Mouse (Mus musculus) megakaryocyte, embryonic 14.5 days (primary cell): ENCODE results near the gene Gm8300. TPM values are rescaled to one million over a fixed set of nuclear protein-coding genes. Genes with fewer than 3 reads are reported as not detected.
"Not testable (repeated sequence)": the region's sequence is repeated elsewhere in the genome, so short reads cannot be mapped to it uniquely, and the experiment has no call there.

ENCODE experiments used
- H3K27me3 ChIP-seq: replicated peaks from 2 replicates; pipeline ENCODE3; 2012; ENCODE audit warnings: inconsistent platforms
- H3K36me3 ChIP-seq: replicated peaks from 2 replicates; pipeline ENCODE3; 2012; ENCODE audit warnings: low read length, inconsistent platforms, mixed read lengths
- H3K4me1 ChIP-seq: 2 replicates; pipeline ENCODE4 v1.6.1; 2012; ENCODE audit warnings: inconsistent platforms
- H3K4me3 ChIP-seq: replicated peaks from 2 replicates; pipeline ENCODE3; 2012; ENCODE audit warnings: moderate library complexity, mild to moderate bottlenecking, inconsistent platforms
- H3K9me3 ChIP-seq: 2 replicates; pipeline ENCODE4 v1.6.1; 2012; ENCODE audit warnings: inconsistent platforms
- FLI1 ChIP-seq: IDR thresholded peaks from 2 replicates; pipeline ENCODE4 v1.6.1; 2012; ENCODE audit warnings: low read length, inconsistent platforms, mixed read lengths
- GATA1 ChIP-seq: IDR thresholded peaks from 3 replicates; pipeline ENCODE4 v1.6.1; 2012; ENCODE audit warnings: mixed read lengths, low read length, inconsistent platforms, borderline replicate concordance
- polyA plus RNA-seq: library from polyadenylated mRNA; stranded (reverse); fragments of >175 nt; gene quantifications from 2 replicates; pipeline ENCODE4 v1.2.3, GENCODE M21; 2012; ENCODE audit warnings: low replicate concordance; ENCODE audit not compliant: insufficient read depth

Gm8300 gene
- not detected in 2 replicates for polyA plus RNA-seq

- H3K36me3 ChIP-seq, H3K27me3 ChIP-seq, H3K4me1 ChIP-seq, H3K4me3 ChIP-seq, H3K9me3 ChIP-seq: not testable (repeated sequence)
These were observed at the start of gene Gm8300 for GRCm38 (mm10) chr12:87514016-87514415. Gene Gm8300, plus strand, starts transcription at chr12:87514316.

GRCm38 (mm10) chr12:87464678-87465297 lies 49.3 kb upstream of the Gm8300 start:
- peaks cover 93% of the 10 kb centered on the region for H3K36me3 ChIP-seq
- H3K9me3 ChIP-seq: no peaks in the 10 kb centered on the region
- H3K4me3 ChIP-seq: no peak overlapping the region
- no peaks in the 10 kb centered on the region for H3K27me3 ChIP-seq
- peaks cover 9% of the 10 kb centered on the region for H3K4me1 ChIP-seq
- no peak for TF ChIP-seq GATA1
- TF ChIP-seq FLI1: no peak

GRCm38 (mm10) chr12:87470263-87471136 lies 43.6 kb upstream of the Gm8300 start:
- Histone ChIP-seq H3K9me3 (no peaks in the 10 kb centered on the region), H3K36me3 (peaks cover 40% of the 10 kb centered on the region), H3K27me3 (peaks cover 2% of the 10 kb centered on the region), H3K4me1 (peaks cover 21% of the 10 kb centered on the region), H3K4me3 (peak overlapping the region; percentile 97)
- TF ChIP-seq GATA1 (peak; percentile 77; the same call in 1 of the 3 replicates), FLI1 (no peak)

- peaks cover 31% of the 10 kb centered on the region for H3K36me3 ChIP-seq
- H3K4me1 ChIP-seq: peaks cover 24% of the 10 kb centered on the region
- TF ChIP-seq FLI1 (no peak), GATA1 (no peak)
- H3K27me3 ChIP-seq: peaks cover 2% of the 10 kb centered on the region
- no peaks in the 10 kb centered on the region for H3K9me3 ChIP-seq
- peak overlapping the region; percentile 97 for H3K4me3 ChIP-seq
These were observed 42.6 kb upstream of the Gm8300 start for GRCm38 (mm10) chr12:87471421-87471963.

GRCm38 (mm10) chr12:87471964-87472786 lies 41.9 kb upstream of the Gm8300 start, which contains the start of gene Snw1:
Gene Snw1, minus strand, starts transcription at chr12:87472274.
- peaks cover 21% of the 10 kb centered on the region for H3K4me1 ChIP-seq

GRCm38 (mm10) chr12:87474756-87475155 lies 39.4 kb upstream of the Gm8300 start:
- H3K9me3 ChIP-seq: no peaks in the 10 kb centered on the region
- peaks cover 3% of the 10 kb centered on the region for H3K36me3 ChIP-seq
- peaks cover 18% of the 10 kb centered on the region for H3K4me1 ChIP-seq
- H3K27me3 ChIP-seq: peaks cover 2% of the 10 kb centered on the region
- TF ChIP-seq FLI1: no peak
- no peak for TF ChIP-seq GATA1
- no peak overlapping the region for H3K4me3 ChIP-seq

More at GRCm38 (mm10) chr12:87471964-87472786, 41.9 kb upstream of the Gm8300 start, which contains the start of gene Snw1:
- Histone ChIP-seq H3K4me3 (peak within 1 kb of the TSS; percentile 97), H3K27me3 (peaks cover 2% of the 10 kb centered on the region), H3K36me3 (peaks cover 24% of the 10 kb centered on the region), H3K9me3 (no peaks in the 10 kb centered on the region)
- TF ChIP-seq GATA1: 0 out of 3 replicates have a peak, but pooled peaks have one; percentile 27
- TF ChIP-seq FLI1: no peak

- not testable (repeated sequence) for H3K27me3 ChIP-seq, H3K9me3 ChIP-seq, H3K4me3 ChIP-seq, H3K36me3 ChIP-seq, H3K4me1 ChIP-seq
These were observed 31.6 kb upstream of the Gm8300 start for GRCm38 (mm10) chr12:87482482-87482881.

GRCm38 (mm10) chr12:87488683-87489082 lies 25.4 kb upstream of the Gm8300 start:
- not testable (repeated sequence) for H3K36me3 ChIP-seq, H3K4me1 ChIP-seq, H3K27me3 ChIP-seq, H3K9me3 ChIP-seq, H3K4me3 ChIP-seq

- H3K36me3 ChIP-seq, H3K9me3 ChIP-seq, H3K27me3 ChIP-seq, H3K4me3 ChIP-seq, H3K4me1 ChIP-seq: not testable (repeated sequence)
These were observed 19.7 kb upstream of the Gm8300 start, which contains the start of gene Gm5788 for GRCm38 (mm10) chr12:87494421-87494820. Gene Gm5788, plus strand, starts transcription at chr12:87494721.

- H3K4me1 ChIP-seq, H3K36me3 ChIP-seq, H3K4me3 ChIP-seq, H3K27me3 ChIP-seq: not testable (repeated sequence)
- peaks cover 12% of the 10 kb centered on the region; the same call in 1 of the 2 replicates for H3K9me3 ChIP-seq
These were observed 5.5 kb downstream of the Gm8300 start for GRCm38 (mm10) chr12:87519616-87520015.
